Mouse (Mus musculus) granulocyte monocyte progenitor cell, adult 5-6 weeks (primary cell): ENCODE data around the gene Gm27029. TPM values are rescaled to one million over a fixed set of nuclear protein-coding genes. Genes with fewer than 3 reads are reported as not detected.
"Not testable (repeated sequence)": the region's sequence is repeated elsewhere in the genome, so short reads cannot be mapped to it uniquely, and the experiment has no call there.

Experiments
- ATAC-seq: replicated peaks from 2 replicates; pipeline ENCODE4 v1.8.0; 2016; ENCODE audit warnings: mild to moderate bottlenecking, moderate TSS enrichment, inconsistent platforms; ENCODE audit not compliant: poor library complexity, severe bottlenecking
- total RNA-seq, 2 experiments: library from RNA; stranded (forward) in 1 of 2; stranded (reverse) in 1 of 2; fragments of 200-712, 200-1000 nt in 1 of 2; fragments of >200 nt in 1 of 2; fragmentation: Nextera tagmentation in 1 of 2; gene quantifications; 2 replicates each; pipeline ENCODE4 v1.2.3; 2014 to 2017

The Gm27029 gene
- total RNA-seq, 2 experiments from 2014 or later = not detected

DNA sequence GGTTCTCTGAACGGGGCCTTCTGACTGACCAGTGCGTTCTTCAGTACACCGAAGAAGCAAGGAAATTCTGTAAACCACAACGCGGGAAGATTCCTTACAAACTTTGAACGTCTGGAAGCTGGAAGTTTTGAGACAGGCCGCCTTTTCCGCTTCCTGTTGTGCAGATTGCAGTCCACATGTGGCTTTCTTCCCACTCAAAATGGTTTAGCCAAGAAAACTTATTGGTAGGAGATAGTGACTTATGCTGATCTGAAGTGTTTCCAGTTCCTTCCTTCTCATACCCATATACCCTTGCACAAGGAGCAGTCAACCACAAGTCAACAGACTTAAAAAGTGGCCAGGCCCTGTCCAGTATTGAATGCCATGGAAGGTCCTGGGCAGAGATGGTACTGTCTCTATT, 1.6 kb upstream of the Gm27029 start:
- no peak for ATAC-seq

DNA sequence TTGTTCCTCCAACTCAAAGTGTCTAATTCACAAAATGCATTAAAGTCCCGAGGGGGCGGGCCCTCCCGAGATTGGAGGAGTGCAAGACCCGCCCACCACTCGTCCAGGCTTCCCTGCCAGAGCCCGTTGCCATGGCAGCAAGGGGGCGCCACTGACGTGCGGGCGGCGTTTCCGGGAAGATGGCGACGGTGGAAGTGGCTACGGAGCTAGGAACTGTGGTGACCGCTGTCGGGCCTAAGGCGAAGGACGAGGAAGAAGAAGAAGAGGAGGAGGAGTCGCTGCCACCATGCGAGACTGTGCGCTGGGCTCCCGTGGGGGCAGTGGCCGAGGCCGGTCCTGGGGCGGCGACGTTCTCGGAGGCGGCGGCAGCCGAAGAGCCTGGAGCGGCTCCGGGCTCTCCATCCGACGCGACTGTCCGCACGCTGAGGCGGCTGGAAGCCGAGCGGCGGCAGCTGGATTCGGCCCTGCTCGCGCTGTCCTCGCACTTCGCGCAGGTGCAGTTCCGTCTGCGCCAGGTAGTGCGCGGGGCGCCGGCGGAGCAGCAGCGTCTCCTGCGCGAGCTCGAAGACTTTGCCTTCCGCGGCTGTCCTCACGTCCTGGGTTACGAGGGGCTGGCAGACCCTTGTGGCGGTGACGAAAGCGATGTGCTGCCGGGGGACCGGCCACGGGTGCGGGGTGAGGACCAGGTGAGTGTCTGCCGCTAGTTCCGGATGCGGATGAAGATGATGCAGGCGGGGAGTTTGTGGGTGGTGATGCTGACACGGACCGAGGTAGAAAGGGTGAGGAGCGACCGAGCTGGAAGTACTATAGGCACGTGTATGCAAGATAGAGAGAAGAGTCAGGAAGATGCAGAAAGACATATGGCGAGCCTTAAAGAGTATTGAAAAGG, 573 bp upstream of the Gm27029 start, which contains the start of the genes Rundc1 and Ptges3l:
Gene Rundc1, plus strand, starts transcription at position 161 of the 889 bp plus-strand sequence.
Gene Ptges3l, minus strand, starts transcription at position 409 of the 889 bp plus-strand sequence.
- peak; percentile 93 for ATAC-seq

DNA sequence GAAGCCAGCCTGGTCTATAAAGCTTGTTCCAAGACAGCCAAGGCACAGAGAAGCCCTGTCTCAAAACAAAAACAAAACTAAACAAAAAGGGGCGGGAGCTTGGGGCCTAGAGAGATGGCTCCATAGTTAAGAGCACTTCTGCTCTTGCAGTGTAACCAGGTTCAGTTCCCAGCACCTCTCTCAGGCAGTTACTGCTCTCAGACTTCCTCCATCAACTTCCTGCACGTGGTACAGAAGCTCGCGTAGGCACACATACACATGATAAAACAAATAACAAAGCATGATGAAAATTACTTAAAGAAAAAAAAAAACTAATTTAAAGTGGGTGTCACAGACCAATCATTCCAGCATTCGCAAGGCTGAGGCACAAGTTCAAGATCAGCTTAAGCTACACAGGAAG, 4.4 kb downstream of the Gm27029 start:
- ATAC-seq = no peak

DNA sequence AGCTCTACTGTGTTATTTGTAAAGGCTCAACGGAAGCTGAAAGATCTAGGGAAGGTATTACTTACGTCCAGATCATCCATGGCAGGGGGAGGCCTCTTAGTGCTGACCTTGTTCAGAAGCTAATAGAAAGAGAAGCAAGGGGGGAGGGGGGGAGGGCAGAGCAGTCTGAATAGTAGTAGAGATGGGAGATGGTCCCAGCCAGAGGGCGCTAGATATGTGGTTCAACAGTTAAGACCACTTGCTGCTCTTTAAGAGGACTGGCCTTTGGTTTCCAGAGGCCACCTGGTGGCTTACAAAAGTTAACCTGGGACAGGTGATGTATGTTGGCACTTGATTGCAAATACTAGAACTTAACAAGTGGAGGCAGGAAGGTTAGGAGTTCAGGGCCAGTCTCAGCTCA, 5.0 kb downstream of the Gm27029 start:
- no peak for ATAC-seq

DNA sequence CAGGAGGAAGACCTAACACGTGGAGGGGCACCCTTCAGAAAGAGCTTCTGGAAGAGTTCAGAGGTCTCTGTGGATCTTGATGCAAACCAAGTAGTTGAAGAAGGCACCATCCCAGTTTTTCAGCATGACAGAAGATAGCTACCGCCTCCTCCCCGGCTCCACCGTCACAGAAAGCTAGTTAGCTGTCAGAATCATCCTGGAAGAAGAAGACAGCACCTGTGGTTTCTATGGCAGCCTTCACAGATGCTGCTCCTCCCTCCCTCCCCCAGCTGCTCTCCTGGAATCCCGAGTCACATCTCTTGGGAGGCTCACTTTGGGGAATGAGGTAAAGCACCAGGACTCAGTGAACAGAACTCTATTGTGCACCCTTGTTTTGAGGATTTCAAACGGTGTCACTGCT, 5.6 kb downstream of the Gm27029 start:
- ATAC-seq = no peak

DNA sequence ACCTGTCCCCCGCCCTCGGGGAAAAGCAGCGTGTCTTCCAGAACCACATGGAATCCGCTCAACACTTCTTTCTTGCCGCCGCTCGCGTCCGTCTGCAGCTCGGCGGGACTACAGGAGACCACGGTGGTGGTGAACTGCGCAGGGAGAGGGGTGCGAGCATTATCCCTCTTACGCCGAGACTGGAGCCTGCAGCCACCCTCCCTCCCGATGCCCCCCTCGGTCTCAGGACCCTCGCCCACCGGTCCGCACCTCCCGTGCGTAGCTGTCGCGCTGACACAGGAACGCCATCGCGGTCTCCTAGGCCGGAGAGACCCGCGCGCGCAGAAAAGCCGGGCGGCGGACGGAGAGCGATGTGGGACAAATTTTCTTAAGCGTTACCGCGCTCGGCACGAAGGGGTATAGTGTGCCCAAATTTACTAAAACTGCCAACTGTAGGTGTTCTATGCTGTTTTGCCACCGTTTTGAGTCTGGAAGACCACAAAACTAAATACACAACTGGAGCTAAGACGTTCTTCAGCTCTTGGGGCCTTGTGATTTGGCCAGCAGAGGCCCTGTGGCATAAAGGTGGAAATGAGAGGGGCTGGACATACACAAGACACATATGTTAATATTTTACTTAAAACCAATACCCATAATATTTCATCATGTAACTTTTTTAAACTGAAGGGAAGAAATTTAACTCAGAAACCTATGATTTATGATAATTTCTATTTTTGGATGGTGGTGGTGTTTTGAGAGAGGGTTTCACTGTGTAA, 7.3 kb downstream of the Gm27029 start, which contains the start of gene Aarsd1:
Gene Aarsd1, minus strand, starts transcription at position 515 of the 755 bp plus-strand sequence.
- peak; percentile 87 for ATAC-seq

DNA sequence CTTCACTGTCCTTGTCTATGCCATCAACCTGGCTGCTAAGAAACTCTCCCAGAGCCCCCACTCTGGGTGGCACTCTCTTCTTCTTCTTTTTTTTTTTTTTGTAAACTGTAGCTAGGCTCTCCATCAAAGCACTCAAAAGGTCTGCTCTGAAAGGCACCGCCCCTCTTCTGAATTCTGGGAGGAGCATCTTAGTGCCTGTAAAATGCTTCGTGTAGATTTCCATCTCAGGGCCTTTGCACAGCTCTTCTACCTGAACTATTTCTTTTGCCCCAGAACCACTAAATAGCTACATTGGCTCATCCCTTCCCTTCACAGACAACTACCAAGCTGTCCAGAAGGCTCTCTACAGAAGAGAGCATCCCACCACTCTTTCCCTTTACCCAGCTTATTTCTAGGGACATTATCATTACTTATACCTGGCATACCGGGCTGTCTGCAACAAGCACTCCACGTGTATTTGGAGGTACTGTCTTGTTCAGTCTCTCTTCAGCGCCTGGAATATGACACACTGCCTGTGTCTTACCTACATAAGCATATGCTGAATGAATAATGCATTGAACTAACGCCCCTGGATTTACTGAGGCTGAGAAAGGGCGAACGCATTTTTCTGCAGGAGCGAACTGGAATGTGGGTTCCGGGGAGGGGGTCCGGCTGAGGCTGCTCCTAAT, 8.0 kb downstream of the Gm27029 start:
- ATAC-seq = peak; percentile 44; the same call in 1 of the 2 replicates

DNA sequence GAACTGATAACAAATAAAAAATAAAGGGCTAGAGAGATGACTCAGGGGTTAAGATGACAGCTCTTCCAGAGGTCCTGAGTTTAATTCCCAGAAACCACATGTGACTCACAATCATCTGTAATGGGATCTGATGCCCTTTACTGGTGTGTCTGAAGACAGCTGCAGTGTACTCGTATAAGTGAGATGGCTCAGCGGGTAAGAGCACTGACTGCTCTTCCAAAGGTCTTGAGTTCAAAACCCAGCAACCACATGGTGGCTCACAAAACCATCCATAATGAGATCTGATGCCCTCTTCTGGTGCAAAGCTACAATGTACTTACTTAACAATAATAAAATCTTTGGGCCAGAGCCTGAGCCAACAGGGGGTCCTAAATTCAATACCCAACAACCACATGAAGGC, 9.3 kb downstream of the Gm27029 start:
- no peak for ATAC-seq

DNA sequence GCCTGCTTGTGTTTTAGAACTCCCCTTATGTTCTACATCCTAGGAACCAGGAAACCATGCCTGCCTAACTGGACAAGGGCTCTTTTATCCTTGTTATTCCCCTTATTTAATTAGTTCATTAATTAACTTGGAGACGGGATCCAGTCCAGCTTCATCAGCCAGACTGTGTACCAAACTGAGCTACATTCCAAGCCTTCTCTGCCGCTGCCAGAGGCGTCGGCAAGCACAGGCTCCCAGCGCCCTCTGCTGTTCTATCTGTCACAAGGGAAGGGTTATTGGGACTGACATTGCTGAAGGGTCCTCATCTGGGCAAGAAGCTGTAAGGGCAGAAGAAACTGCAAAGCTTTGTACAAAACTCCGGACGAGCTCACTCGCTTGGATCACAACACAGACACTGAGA, 29.5 kb downstream of the Gm27029 start:
- peak; percentile 44; the same call in 1 of the 2 replicates for ATAC-seq

DNA sequence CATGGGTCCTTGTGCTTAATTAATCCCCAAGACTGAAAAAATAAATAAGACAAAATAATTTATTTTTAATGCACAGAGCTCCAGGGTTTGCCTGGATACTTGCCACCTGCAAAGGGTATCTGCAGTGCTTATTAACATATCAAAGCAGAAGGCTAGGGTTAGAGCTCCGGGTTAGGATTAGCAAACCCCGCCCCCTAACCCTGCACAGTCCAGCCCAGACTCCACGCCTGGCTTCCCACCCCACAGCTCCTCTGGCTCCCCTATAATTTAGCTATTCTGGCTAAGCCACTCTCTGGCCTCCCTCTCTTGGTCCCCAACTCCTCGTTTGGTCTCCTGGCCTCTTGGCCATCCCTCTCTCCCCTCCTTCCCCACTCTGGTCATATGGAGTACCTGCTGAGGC, 42.8 kb downstream of the Gm27029 start:
- no peak for ATAC-seq

DNA sequence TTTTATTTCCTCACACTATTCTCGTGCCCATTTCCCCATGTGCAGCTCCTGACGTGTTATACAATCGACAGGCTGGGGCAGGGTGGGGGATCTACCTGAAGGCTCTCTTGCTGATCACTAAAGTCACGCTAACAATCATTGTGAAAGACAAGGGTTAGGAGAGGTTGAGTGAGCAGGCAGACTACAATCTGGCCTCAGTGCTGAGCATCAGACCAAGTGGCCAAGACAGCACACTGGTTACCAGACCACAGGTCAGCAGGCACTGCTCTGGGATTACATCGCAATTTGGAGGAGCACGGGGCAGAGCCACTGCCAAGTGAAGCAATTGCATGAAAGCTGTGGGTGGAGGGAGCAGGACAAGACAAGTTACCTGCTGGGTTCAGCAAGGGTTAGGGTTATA, 45.7 kb downstream of the Gm27029 start:
- ATAC-seq = no peak

DNA sequence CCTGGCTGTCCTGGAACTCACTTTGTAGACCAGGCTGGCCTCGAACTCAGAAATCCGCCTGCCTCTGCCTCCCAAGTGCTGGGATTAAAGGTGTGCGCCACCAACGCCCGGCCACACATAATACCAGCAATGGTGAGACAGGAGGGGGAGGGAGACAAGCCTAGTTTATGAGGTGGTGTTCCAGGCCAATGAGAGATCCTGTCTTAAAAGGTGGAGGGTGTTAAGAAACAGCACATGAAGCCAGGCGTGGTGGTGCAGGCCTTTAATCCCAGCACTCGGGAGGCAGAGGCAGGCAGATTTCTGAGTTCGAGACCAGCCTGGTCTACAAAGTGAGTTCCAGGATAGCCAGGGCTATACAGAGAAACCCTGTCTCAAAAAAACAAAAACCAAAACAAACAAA, 46.4 kb downstream of the Gm27029 start:
- ATAC-seq = not testable (repeated sequence)

DNA sequence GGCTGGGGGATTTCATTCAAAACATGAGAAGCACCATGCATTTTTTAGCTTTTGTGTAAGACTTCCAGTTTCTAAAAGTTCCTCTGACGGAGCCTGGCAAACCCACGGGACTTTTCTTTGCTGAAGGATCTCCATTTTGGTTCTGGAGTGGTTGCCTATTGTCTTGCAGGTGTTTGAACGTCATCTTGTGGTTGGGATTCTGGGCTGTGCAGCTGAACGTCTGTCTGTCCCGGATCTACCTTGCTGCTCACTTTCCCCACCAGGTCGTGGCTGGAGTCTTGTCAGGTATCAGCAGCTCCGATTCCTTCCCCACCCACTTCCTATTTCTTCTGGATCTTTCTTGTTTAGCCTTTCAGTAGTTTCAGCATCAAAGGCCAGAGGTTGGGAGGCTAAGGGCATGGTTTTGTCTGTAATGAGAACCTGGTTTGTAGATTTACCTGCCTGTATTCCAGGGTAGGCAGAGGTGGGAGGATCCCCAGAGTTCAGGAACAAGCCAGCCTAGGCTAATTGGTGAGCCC, 50.1 kb downstream of the Gm27029 start:
- no peak for ATAC-seq

DNA sequence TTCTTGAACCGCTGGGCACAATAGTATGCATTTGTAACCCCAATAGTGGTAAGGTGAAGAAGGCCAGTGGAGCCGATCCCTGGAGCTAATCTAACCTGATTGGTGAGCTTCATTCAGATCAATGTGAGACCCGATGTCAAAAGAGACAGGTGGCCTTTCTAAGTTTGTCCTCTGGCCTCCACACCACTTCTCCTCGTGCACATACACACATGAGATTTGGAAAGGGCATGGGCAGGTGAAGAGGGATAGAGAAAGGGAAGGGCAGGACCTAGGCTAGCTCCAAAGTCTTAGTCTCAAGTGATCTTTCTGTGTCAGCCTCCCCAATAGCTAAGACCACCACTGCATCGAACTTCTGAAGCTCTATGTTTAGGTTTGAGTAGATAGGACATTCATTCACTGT, 54.5 kb downstream of the Gm27029 start:
- no peak for ATAC-seq

DNA sequence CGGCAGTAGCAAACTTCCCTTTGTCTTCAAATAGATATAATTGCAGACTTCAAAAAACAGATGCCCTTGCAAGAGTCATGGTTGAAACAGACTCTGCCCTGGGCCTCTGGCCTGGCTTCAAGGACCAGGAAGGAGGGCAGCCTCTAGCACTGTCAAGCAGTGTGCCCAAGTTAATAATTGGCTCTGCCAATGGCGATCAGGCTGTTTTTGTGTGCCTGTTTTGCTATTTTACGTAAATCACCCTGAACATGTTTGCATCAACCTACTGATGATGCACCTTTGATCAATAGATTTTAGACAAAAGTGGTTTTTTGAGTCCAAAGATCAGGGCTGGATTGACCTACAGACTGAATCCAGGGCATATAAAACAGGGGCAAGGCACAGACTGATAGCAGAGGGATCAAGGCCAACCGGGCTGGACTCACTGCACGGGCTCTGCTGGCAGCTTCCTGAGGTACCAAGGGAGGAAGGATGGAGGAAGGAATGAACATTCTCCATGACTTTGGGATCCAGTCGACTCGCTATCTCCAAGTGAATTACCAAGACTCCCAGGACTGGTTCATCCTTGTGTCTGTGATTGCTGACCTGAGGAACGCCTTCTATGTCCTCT, 57.2 kb downstream of the Gm27029 start, which contains the start of gene G6pc:
Gene G6pc, plus strand, starts transcription at position 236 of the 610 bp plus-strand sequence.
- no peak for ATAC-seq

DNA sequence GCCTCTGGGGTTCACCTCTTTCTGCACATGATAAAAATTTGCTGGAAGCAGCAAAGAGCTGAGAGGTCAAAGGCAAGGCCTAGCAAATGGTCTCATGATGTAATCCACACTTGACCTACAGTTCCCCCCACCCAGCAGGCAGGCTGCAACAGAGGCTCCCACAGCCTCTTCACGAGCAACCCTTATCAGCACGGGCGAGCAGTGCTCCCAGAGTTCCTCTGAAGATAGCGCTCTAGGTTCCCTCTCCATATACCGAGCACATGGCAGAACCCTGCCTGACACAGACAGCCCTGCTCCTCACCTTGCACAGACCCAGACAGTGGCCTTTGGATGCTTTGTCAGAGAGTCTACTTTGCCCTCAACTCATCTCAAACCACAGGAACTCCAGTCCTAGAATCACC, 60.1 kb downstream of the Gm27029 start:
- ATAC-seq = no peak

DNA sequence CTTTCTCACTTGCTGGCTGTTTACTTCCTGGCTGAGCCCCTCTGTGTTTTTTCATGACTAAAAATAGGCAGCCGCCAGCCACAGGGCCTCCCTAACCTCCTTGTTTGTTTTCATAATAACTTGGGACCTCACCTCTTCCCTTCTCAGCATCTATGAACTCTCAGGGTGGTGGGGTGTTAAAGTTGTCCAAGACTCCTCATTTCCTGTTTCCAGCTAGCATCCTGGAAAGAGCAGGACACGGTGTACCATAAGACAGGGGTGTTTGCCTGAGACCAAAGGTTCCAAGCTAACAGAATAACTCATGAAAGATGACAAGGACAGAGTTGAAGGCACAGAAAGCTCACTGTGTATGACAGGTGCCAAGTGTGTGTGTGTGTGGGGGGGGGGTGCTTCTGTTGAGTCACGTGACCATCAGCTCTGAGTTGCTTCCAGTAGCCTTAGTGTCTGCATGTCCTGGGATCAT, 63.9 kb downstream of the Gm27029 start:
- no peak for ATAC-seq

DNA sequence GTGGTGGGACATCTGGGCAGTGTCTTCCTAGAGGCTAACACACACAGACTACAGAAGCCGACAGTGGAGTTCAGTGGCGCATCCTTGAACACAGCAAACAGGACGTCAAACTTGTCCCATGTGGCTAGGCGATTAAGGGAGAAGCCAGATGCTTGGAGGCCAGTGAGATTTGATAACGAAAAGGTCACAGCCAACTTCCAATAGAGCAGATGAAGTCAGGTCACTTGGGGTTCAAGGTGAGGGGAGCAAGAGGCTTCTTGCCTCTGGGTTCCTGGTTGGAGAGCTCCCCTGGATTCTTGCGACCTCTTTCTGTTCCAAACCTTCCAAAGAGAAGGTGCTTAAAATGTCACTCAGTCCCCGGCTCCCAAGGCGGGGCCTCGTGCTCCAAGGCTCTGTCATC, 64.8 kb downstream of the Gm27029 start:
- no peak for ATAC-seq

DNA sequence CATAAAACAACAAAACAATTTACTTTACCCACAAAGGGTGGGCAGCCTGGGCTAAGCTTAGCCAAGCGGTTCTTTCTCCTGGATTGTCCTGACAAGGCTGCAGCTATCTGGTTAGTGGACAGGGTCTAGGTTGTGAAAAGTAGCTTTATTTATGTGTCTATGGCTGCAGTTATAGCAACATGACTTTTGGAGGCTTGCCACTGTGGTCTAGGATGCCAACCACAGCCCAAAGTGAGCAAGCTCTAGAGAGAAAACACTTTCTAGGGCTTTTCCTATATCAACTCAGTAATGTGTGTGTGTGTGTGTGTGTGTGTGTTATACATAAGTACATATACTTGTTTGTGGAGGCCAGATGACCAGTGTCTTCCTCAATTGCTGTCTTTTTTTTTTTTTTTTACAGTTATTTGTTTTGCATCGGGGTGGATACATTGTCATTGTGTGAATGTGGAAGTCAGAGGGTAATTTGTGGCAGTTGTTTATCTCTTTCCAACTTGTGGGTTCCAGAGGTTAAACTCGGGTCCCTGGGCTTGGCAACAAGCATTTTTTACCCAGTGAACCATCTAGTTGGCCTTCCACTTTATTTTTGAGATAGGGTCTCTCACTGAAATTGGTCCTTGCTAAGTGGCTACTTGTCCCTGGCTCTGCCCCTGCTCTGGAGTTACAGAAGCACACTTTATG, 67.0 kb downstream of the Gm27029 start:
- no peak for ATAC-seq
